Mouse (Mus musculus) testis, adult 2 months (tissue): ENCODE results near the gene Cdh22. TPM values are rescaled to one million over a fixed set of nuclear protein-coding genes. Genes with fewer than 3 reads are reported as not detected.
A peak's percentile ranks its signal among the peaks of the same experiment; 100 is the strongest.

Experiments used
- H3K27ac ChIP-seq: fragments of 200-500 bp; 2 replicates; pipeline ENCODE4 v1.5.1; 2012; ENCODE audit warnings: low read depth, low read length; ENCODE audit not compliant: control insufficient read depth, insufficient read depth
- H3K27me3 ChIP-seq: fragments of 200-500 bp; 2 replicates; pipeline ENCODE4 v1.6.1; 2012; ENCODE audit warnings: mild to moderate bottlenecking, low read length, moderate library complexity; ENCODE audit not compliant: control insufficient read depth, insufficient read depth
- H3K36me3 ChIP-seq: fragments of 200-500 bp; 2 replicates; pipeline ENCODE4 v1.6.1; 2012; ENCODE audit warnings: mild to moderate bottlenecking, low read length; ENCODE audit not compliant: control insufficient read depth, insufficient read depth
- H3K4me1 ChIP-seq: fragments of 200-500 bp; 2 replicates; pipeline ENCODE4 v1.6.1; 2012; ENCODE audit warnings: low read length; ENCODE audit not compliant: control insufficient read depth, insufficient read depth
- H3K4me3 ChIP-seq: fragments of 200-500 bp; 2 replicates; pipeline ENCODE4 v1.5.1; 2012; ENCODE audit warnings: low read depth, mild to moderate bottlenecking, low read length, moderate library complexity, mixed read lengths; ENCODE audit not compliant: control insufficient read depth
- CTCF ChIP-seq: fragments of 200-500 bp; IDR thresholded peaks from 2 replicates; pipeline ENCODE4 v1.5.1; 2012; ENCODE audit warnings: low read depth, mild to moderate bottlenecking, inconsistent platforms, low read length, moderate library complexity; ENCODE audit not compliant: control insufficient read depth, insufficient read depth, insufficient replicate concordance
- POLR2A ChIP-seq: fragments of 200-500 bp; IDR thresholded peaks from 2 replicates; pipeline ENCODE4 v1.6.1; 2012; ENCODE audit warnings: low read depth, mild to moderate bottlenecking, inconsistent platforms, low read length, moderate library complexity; ENCODE audit not compliant: control insufficient read depth
- polyA plus RNA-seq: library from polyadenylated mRNA; depleted of rRNA; stranded (reverse); fragments of >200 nt; gene quantifications from 2 replicates; pipeline ENCODE4 v1.2.3, GENCODE M21; 2012

The Cdh22 gene
- polyA plus RNA-seq, 1 experiment, result 0.37 TPM

DNA sequence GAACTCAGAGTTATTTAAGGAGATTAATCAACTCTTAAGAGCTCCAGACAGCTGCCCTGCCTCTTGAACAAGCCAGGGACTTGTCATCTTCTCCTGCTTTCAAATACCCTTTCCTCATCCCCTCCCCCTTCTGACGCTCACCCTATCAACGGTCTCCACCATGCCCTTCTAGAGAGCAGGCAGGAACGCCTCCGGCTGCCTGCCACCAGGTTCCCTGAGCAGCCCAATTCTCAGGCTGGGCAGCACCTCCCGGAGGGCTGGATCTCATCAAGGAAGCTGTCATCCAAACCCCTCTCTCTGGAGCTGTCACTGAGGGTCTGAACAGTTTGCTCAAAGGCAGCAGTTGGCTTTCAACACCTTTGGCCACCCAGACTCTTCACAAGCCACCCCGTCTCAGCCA is 133.9 kb downstream of the Cdh22 start:
- Histone ChIP-seq H3K4me3 (no peak overlapping the region), H3K4me1 (peaks cover 6% of the 10 kb centered on the region), H3K36me3 (no peaks in the 10 kb centered on the region), H3K27me3 (no peaks in the 10 kb centered on the region), H3K27ac (no peak overlapping the region)
- TF ChIP-seq POLR2A, result no peak
- no peak for TF ChIP-seq CTCF

GRCm38 (mm10) chr2:165098861-165099260 is 135.8 kb downstream of the Cdh22 start:
- no peak overlapping the region for H3K4me3 ChIP-seq
- peaks cover 3% of the 10 kb centered on the region for H3K4me1 ChIP-seq
- TF ChIP-seq POLR2A (no peak), CTCF (no peak)
- no peak overlapping the region for H3K27ac ChIP-seq
- no peaks in the 10 kb centered on the region for H3K36me3 ChIP-seq
- no peaks in the 10 kb centered on the region for H3K27me3 ChIP-seq

GRCm38 (mm10) chr2:165096367-165096766 is 138.3 kb downstream of the Cdh22 start:
- TF ChIP-seq POLR2A (no peak), CTCF (no peak)
- H3K27me3 ChIP-seq, result no peaks in the 10 kb centered on the region
- H3K4me3 ChIP-seq, result no peak overlapping the region
- no peaks in the 10 kb centered on the region for H3K36me3 ChIP-seq
- H3K27ac ChIP-seq, result no peak overlapping the region
- peaks cover 3% of the 10 kb centered on the region for H3K4me1 ChIP-seq

DNA sequence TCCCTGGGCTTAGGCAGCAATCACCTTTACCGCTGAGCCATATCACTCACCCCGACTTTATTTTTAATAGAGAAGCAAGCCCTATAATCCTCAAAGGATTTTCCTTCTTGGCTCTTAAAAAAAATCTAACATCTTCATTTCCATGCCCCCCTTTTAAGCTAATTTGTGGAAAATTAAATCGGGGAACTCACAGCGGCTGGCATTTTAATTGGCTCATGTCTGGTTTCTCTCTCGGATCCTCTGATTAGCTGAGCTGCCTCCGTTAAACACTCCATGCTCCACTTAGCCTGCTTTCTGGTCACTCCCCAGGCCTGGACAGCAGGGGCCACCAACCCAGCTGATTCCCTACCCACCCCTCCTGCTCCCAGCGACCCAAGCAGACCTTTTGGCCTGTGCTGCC is 142.3 kb downstream of the Cdh22 start:
- Histone ChIP-seq H3K27ac (no peak overlapping the region), H3K36me3 (no peaks in the 10 kb centered on the region), H3K4me3 (peak overlapping the region; percentile 79), H3K27me3 (no peaks in the 10 kb centered on the region), H3K4me1 (no peaks in the 10 kb centered on the region; the same call in 1 of the 2 replicates)
- no peak for TF ChIP-seq POLR2A
- TF ChIP-seq CTCF, result no peak

GRCm38 (mm10) chr2:165091433-165091965 is 143.2 kb downstream of the Cdh22 start:
- no peaks in the 10 kb centered on the region for H3K36me3 ChIP-seq
- no peaks in the 10 kb centered on the region for H3K27me3 ChIP-seq

DNA sequence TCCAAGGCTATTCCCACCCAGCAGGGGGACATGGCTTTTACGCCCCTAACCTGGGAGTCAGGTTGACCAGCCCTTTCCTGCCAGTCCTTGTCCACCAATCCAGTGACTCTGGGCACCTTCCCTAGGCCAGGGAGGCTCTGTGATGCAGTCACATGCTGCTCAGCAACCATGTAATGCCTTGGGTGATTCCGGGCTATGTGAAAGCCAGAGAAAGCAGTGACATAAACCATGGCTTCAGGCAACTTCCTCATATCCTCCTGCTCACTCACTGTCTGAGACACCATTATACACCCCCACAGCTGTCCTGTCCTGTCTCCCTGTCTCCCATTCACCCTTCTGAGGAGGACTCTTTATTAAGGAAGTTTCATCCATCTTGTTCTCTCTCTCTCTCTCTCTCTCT is 144.0 kb downstream of the Cdh22 start, which contains the start of gene 1700025C18Rik:
TSS of gene 1700025C18Rik (minus strand) at position 101 of the 400 bp plus-strand sequence.
- peak; percentile 69; the same call in 1 of the 2 replicates for TF ChIP-seq POLR2A
- no peak for TF ChIP-seq CTCF
- H3K4me1 ChIP-seq, result no peaks in the 10 kb centered on the region
- H3K4me3 ChIP-seq, result peak within 1 kb of the TSS; percentile 79
- H3K27me3 ChIP-seq, result no peaks in the 10 kb centered on the region
- H3K27ac ChIP-seq, result no peak within 1 kb of the TSS; the same call in 1 of the 2 replicates
- H3K36me3 ChIP-seq, result no peaks in the 10 kb centered on the region

More at GRCm38 (mm10) chr2:165091433-165091965, 143.2 kb downstream of the Cdh22 start:
- Histone ChIP-seq H3K4me3 (peak overlapping the region; percentile 79), H3K27ac (no peak overlapping the region), H3K4me1 (no peaks in the 10 kb centered on the region)
- TF ChIP-seq POLR2A, result no peak
- no peak for TF ChIP-seq CTCF

- no peak for TF ChIP-seq CTCF
- TF ChIP-seq POLR2A, result no peak
- H3K4me3 ChIP-seq, result peak overlapping the region; percentile 58
- no peaks in the 10 kb centered on the region for H3K4me1 ChIP-seq
- H3K36me3 ChIP-seq, result no peaks in the 10 kb centered on the region
- H3K27ac ChIP-seq, result no peak overlapping the region
- H3K27me3 ChIP-seq, result no peaks in the 10 kb centered on the region
Observed at GRCm38 (mm10) chr2:165089470-165089869, 145.2 kb downstream of the Cdh22 start.

DNA sequence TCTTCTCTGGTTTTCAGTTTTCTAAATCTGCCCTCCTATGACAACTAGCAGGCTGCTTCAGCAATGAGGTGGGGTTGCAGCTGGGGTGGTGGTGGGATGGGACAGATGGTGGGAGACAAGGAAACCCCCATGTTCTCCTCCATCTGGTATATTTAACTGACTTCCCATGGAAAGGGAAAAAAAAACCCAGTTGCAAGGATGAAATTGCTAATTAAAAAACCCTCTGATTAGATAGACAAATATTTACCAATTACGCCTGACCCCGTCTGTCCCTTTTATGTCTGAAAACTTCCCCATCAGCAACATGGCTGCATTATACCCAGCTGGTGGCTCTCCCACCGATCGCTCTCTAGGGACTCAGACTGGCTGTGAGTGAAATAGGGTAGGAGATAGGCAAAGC is 148.0 kb downstream of the Cdh22 start:
- Histone ChIP-seq H3K27ac (no peak overlapping the region), H3K4me1 (no peaks in the 10 kb centered on the region), H3K4me3 (no peak overlapping the region), H3K27me3 (no peaks in the 10 kb centered on the region), H3K36me3 (no peaks in the 10 kb centered on the region)
- no peak for TF ChIP-seq CTCF
- no peak for TF ChIP-seq POLR2A
